Mouse (Mus musculus): ENCODE results near the gene Zfp428. TPM values are rescaled to one million over a fixed set of nuclear protein-coding genes. Genes with fewer than 3 reads are reported as not detected.

Zfp428 gene
- polyA plus RNA-seq, 1 experiment from 2014 or later: 37.7 TPM

DNA sequence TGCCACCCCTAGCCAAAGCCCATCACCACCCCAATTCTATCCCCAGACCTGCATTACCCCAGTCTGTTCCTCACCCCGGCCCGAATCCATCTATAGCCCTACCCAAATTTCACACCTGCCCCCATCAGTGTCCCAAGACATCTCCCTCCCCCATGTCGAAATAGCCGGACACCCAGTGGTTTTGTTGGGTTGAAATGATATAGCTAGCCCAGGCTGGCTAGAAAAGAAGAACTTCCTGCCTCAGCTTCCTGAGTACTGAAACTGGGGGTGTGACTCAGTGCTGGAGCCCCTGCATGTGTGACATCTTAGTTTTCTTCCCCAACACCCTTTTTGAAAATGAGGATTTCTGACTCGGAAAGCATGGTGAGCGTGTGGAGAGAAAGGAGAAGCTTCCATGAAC, 40.0 kb upstream of the Zfp428 start:
- H3K27me3 ChIP-seq (ENCODE audit: insufficient read depth, low read length): no peaks in the 10 kb centered on the region
- H3K4me3 ChIP-seq (ENCODE audit: low read depth, low read length): no peak overlapping the region
- H3K9me3 ChIP-seq (ENCODE audit: low read depth, low read length): no peaks in the 10 kb centered on the region
- ATAC-seq (ENCODE audit: insufficient read depth): no peak
- no peak overlapping the region for H3K4me2 ChIP-seq
- no peak for DNase-seq
- 89% methylated on average over 6 of the region's 6 CpGs for WGBS
- no peak overlapping the region for H3K9ac ChIP-seq
- H3K4me1 ChIP-seq (ENCODE audit: insufficient read depth): peaks cover 7% of the 10 kb centered on the region; the same call in 1 of the 2 replicates
- peaks cover 12% of the 10 kb centered on the region; the same call in 1 of the 2 replicates for H3K36me3 ChIP-seq (ENCODE audit: insufficient read depth)
- TF ChIP-seq CTCF (IDR thresholded peaks at IDR 0.05; ENCODE audit: low read depth): no peak
- H3K27ac ChIP-seq (ENCODE audit: low read depth): no peak overlapping the region

GRCm38 (mm10) chr7:24467886-24468285, 38.9 kb upstream of the Zfp428 start:
- Histone ChIP-seq H3K4me1 (ENCODE audit: insufficient read depth) (peaks cover 3% of the 10 kb centered on the region; the same call in 1 of the 2 replicates), H3K9me3 (ENCODE audit: low read depth, low read length) (no peaks in the 10 kb centered on the region; the same call in 1 of the 2 replicates), H3K36me3 (ENCODE audit: insufficient read depth) (peaks cover 22% of the 10 kb centered on the region), H3K4me2 (no peak overlapping the region), H3K9ac (no peak overlapping the region), H3K4me3 (ENCODE audit: low read depth, low read length) (no peak overlapping the region), H3K27me3 (ENCODE audit: insufficient read depth, low read length) (no peaks in the 10 kb centered on the region), H3K27ac (ENCODE audit: low read depth) (no peak overlapping the region)
- WGBS: 84% methylated on average over 5 of the region's 5 CpGs
- TF ChIP-seq CTCF (IDR thresholded peaks at IDR 0.05; ENCODE audit: low read depth): no peak
- DNase-seq (no peak), ATAC-seq (ENCODE audit: insufficient read depth) (no peak)

GRCm38 (mm10) chr7:24469126-24469525, 37.7 kb upstream of the Zfp428 start:
- peak; percentile 27 for DNase-seq
- Histone ChIP-seq H3K4me2 (no peak overlapping the region), H3K36me3 (ENCODE audit: insufficient read depth) (peaks cover 23% of the 10 kb centered on the region), H3K9ac (no peak overlapping the region), H3K4me1 (ENCODE audit: insufficient read depth) (no peaks in the 10 kb centered on the region; the same call in 1 of the 2 replicates), H3K4me3 (ENCODE audit: low read depth, low read length) (no peak overlapping the region), H3K27me3 (ENCODE audit: insufficient read depth, low read length) (no peaks in the 10 kb centered on the region), H3K27ac (ENCODE audit: low read depth) (no peak overlapping the region), H3K9me3 (ENCODE audit: low read depth, low read length) (no peaks in the 10 kb centered on the region; the same call in 1 of the 2 replicates)
- TF ChIP-seq CTCF (IDR thresholded peaks at IDR 0.05; ENCODE audit: low read depth): peak; percentile 60
- 84% methylated on average over 3 of the region's 3 CpGs for WGBS
- no peak for ATAC-seq (ENCODE audit: insufficient read depth)

DNA sequence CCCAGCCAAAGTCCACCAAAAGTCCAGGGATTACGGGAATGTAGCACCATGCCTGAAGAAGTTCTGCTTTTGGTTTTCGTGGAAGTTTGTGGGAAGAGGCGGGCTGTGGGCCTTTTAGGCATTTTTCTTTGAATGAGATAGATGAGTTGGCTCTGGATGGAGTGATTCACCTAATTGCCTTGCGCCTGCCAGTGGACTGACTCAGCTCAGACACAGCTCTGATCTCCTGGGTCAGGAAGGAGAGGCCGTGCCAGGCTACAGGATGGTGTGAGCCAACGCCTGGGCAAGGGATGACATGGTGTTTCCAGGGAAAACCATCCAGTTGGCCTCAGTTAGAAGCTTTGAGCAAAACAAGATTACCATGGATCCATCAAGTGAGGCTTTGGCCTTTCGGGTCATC, 36.5 kb upstream of the Zfp428 start:
- peaks cover 27% of the 10 kb centered on the region for H3K36me3 ChIP-seq (ENCODE audit: insufficient read depth)
- no peak overlapping the region for H3K4me2 ChIP-seq
- no peak overlapping the region for H3K4me3 ChIP-seq (ENCODE audit: low read depth, low read length)
- TF ChIP-seq CTCF (IDR thresholded peaks at IDR 0.05; ENCODE audit: low read depth): no peak
- ATAC-seq (ENCODE audit: insufficient read depth) (no peak), DNase-seq (no peak)
- no peak overlapping the region for H3K9ac ChIP-seq
- WGBS: 89% methylated on average over 7 of the region's 7 CpGs
- no peaks in the 10 kb centered on the region for H3K27me3 ChIP-seq (ENCODE audit: insufficient read depth, low read length)
- no peaks in the 10 kb centered on the region for H3K4me1 ChIP-seq (ENCODE audit: insufficient read depth)
- H3K9me3 ChIP-seq (ENCODE audit: low read depth, low read length): no peaks in the 10 kb centered on the region; the same call in 1 of the 2 replicates
- H3K27ac ChIP-seq (ENCODE audit: low read depth): no peak overlapping the region

DNA sequence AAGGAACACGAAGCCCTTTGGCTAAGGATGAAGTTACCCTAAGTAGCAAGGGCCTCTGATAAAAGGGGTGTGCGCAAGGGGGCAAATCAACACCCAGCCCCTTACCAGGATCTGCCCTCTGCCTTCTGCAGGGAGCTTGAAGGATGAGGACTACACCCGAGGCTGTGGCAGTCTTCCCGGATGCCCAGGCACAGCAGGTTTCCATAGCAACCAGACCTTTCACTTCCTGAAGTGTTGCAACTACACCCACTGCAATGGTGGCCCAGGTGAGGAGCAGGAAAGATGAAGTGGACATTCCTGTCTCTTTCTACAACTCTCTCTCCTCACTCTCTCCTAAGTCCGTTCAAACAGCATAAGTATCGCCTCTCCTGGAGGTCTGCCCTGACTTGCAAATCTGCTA, 34.4 kb upstream of the Zfp428 start:
- DNase-seq (peak; percentile 43), ATAC-seq (ENCODE audit: insufficient read depth) (no peak)
- no peaks in the 10 kb centered on the region; the same call in 1 of the 2 replicates for H3K9me3 ChIP-seq (ENCODE audit: low read depth, low read length)
- no peak overlapping the region for H3K27ac ChIP-seq (ENCODE audit: low read depth)
- TF ChIP-seq CTCF (IDR thresholded peaks at IDR 0.05; ENCODE audit: low read depth): no peak
- peaks cover 25% of the 10 kb centered on the region for H3K36me3 ChIP-seq (ENCODE audit: insufficient read depth)
- 72% methylated on average over 6 of the region's 6 CpGs for WGBS
- no peak overlapping the region for H3K9ac ChIP-seq
- no peak overlapping the region for H3K4me3 ChIP-seq (ENCODE audit: low read depth, low read length)
- no peaks in the 10 kb centered on the region for H3K27me3 ChIP-seq (ENCODE audit: insufficient read depth, low read length)
- no peaks in the 10 kb centered on the region for H3K4me1 ChIP-seq (ENCODE audit: insufficient read depth)
- no peak overlapping the region for H3K4me2 ChIP-seq

DNA sequence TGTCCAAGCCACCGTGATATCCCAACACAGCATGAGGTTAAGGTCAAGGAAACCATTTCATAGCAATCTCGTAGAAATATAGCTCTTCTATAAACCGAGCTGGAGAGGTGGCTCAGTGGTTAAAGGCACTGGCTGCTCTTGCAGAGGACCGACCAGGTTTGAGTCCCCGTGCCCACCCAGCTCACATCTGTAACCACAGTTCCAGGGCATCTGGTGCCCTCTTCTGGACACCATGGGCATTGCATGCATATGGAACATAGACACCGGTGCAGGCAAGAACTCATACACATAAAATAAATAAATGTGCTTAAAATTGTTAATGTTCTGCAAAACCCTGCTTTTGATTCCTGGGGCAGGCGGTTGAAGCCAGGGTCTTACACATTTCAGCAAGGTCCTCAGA, 33.9 kb upstream of the Zfp428 start:
- Histone ChIP-seq H3K27ac (ENCODE audit: low read depth) (no peak overlapping the region), H3K9ac (no peak overlapping the region), H3K4me3 (ENCODE audit: low read depth, low read length) (no peak overlapping the region), H3K9me3 (ENCODE audit: low read depth, low read length) (no peaks in the 10 kb centered on the region; the same call in 1 of the 2 replicates), H3K27me3 (ENCODE audit: insufficient read depth, low read length) (no peaks in the 10 kb centered on the region), H3K4me2 (no peak overlapping the region), H3K36me3 (ENCODE audit: insufficient read depth) (peaks cover 25% of the 10 kb centered on the region), H3K4me1 (ENCODE audit: insufficient read depth) (no peaks in the 10 kb centered on the region)
- peak; percentile 77 for TF ChIP-seq CTCF (IDR thresholded peaks at IDR 0.05; ENCODE audit: low read depth)
- ATAC-seq (ENCODE audit: insufficient read depth) (no peak), DNase-seq (peak; percentile 58)
- 76% methylated on average over 7 of the region's 7 CpGs for WGBS

- peaks cover 22% of the 10 kb centered on the region for H3K36me3 ChIP-seq (ENCODE audit: insufficient read depth)
- ATAC-seq (ENCODE audit: insufficient read depth) (0 out of 2 replicates have a peak, but pooled peaks have one; percentile 41), DNase-seq (peak; percentile 77)
Measured at GRCm38 (mm10) chr7:24473913-24474529, 32.8 kb upstream of the Zfp428 start.

More at GRCm38 (mm10) chr7:24473913-24474529, 32.8 kb upstream of the Zfp428 start:
- TF ChIP-seq CTCF (IDR thresholded peaks at IDR 0.05; ENCODE audit: low read depth): peak; percentile 88
- no peaks in the 10 kb centered on the region for H3K27me3 ChIP-seq (ENCODE audit: insufficient read depth, low read length)
- WGBS: 57% methylated on average over 10 of the region's 10 CpGs
- H3K4me1 ChIP-seq (ENCODE audit: insufficient read depth): no peaks in the 10 kb centered on the region
- no peak overlapping the region for H3K4me2 ChIP-seq
- no peak overlapping the region for H3K4me3 ChIP-seq (ENCODE audit: low read depth, low read length)
- H3K9ac ChIP-seq: no peak overlapping the region
- no peaks in the 10 kb centered on the region; the same call in 1 of the 2 replicates for H3K9me3 ChIP-seq (ENCODE audit: low read depth, low read length)
- H3K27ac ChIP-seq (ENCODE audit: low read depth): no peak overlapping the region

Data from lung, embryonic 14.5 days (tissue).